Mouse (Mus musculus) limb, embryonic 12.5 days (tissue): ENCODE measurements around the gene Ilf3. TPM values are rescaled to one million over a fixed set of nuclear protein-coding genes. Genes with fewer than 3 reads are reported as not detected.

ENCODE experiments used
- ATAC-seq: fragments of 200-750 bp; cut with Nextera tagmentation; 2 replicates; pipeline ENCODE4 v1.8.0; 2017; ENCODE audit warnings: low read depth, moderate TSS enrichment; ENCODE audit not compliant: insufficient number of reproducible peaks, insufficient read depth, low FRiP score, low TSS enrichment
- H3K27ac ChIP-seq: fragments of 300-500 bp; sonication (generic); 2 replicates; pipeline ENCODE4 v1.5.1; 2016; ENCODE audit warnings: mild to moderate bottlenecking, moderate library complexity
- H3K27me3 ChIP-seq: fragments of 300-500 bp; sonication (generic); 2 replicates; pipeline ENCODE4 v1.6.1; 2016; ENCODE audit warnings: mild to moderate bottlenecking, moderate library complexity
- H3K36me3 ChIP-seq: fragments of 300-500 bp; sonication (generic); 2 replicates; pipeline ENCODE4 v1.6.1; 2016; ENCODE audit warnings: mild to moderate bottlenecking, moderate library complexity
- H3K4me1 ChIP-seq: fragments of 300-500 bp; sonication (generic); replicated peaks from 2 replicates; pipeline ENCODE4 v1.6.1; 2016
- H3K4me2 ChIP-seq: fragments of 300-500 bp; sonication (generic); 2 replicates; pipeline ENCODE4 v1.6.1; 2016; ENCODE audit warnings: mild to moderate bottlenecking, moderate library complexity
- H3K4me3 ChIP-seq: fragments of 300-500 bp; sonication (generic); replicated peaks from 2 replicates; pipeline ENCODE4 v1.5.1; 2016; ENCODE audit warnings: mild to moderate bottlenecking
- H3K9ac ChIP-seq: fragments of 300-500 bp; sonication (generic); replicated peaks from 2 replicates; pipeline ENCODE4 v1.6.1; 2016; ENCODE audit warnings: mild to moderate bottlenecking, moderate library complexity
- H3K9me3 ChIP-seq: fragments of 300-500 bp; sonication (generic); 2 replicates; pipeline ENCODE4 v1.6.1; 2016; ENCODE audit warnings: mild to moderate bottlenecking, moderate library complexity
- WGBS: fragments of 180-500 bp; shearing (Covaris S2); methylation state at CpG from one replicate; pipeline ENCODE4 v1.1.7; 2016; 5-methylcytosine and 5-hydroxymethylcytosine counted together
- polyA plus RNA-seq: library from polyadenylated mRNA; unstranded; fragments of >200 nt; fragmentation: Nextera tagmentation; extraction: Ambion mirVana; gene quantifications from 2 replicates; pipeline ENCODE4 v1.2.1, GENCODE M21; 2016

The Ilf3 gene
- polyA plus RNA-seq, 1 experiment from 2014 or later: 312 TPM

- Histone ChIP-seq H3K27me3 (no peaks in the 10 kb centered on the region), H3K27ac (no peak overlapping the region), H3K4me1 (no peaks in the 10 kb centered on the region), H3K9ac (no peak overlapping the region), H3K36me3 (peaks cover 20% of the 10 kb centered on the region), H3K4me2 (no peak overlapping the region), H3K9me3 (no peaks in the 10 kb centered on the region), H3K4me3 (no peak overlapping the region)
- WGBS: 85% methylated on average over 4 of the region's 4 CpGs
- no peak for ATAC-seq
Observed at GRCm38 (mm10) chr9:21454556-21454955, 86.9 kb downstream of the Ilf3 start.

Other genes with a start within 250 kb of the Ilf3 start
- 15.0 and 16.1 TPM in 2 replicates for gene Tyk2, start 236.6 kb upstream of the Ilf3 start, polyA plus RNA-seq
- 338 and 357 TPM in 2 replicates for gene Cdc37, start 217.9 kb upstream of the Ilf3 start, polyA plus RNA-seq
- 4.8 and 5.6 TPM in 2 replicates for gene Pde4a, start 202.2 kb upstream of the Ilf3 start, polyA plus RNA-seq
- gene Keap1, start 128.5 kb upstream of the Ilf3 start, polyA plus RNA-seq: 64.7 and 65.2 TPM in 2 replicates
- 0.31 and 0.63 TPM in 2 replicates for gene S1pr5, start 119.4 kb upstream of the Ilf3 start, polyA plus RNA-seq
- gene Atg4d, start 102.6 kb upstream of the Ilf3 start, polyA plus RNA-seq: 29.8 and 34.9 TPM in 2 replicates
- 18.1 and 22.2 TPM in 2 replicates for gene Kri1, start 79.9 kb upstream of the Ilf3 start, polyA plus RNA-seq
- 46.1 and 46.9 TPM in 2 replicates for gene Cdkn2d, start 76.5 kb upstream of the Ilf3 start, polyA plus RNA-seq
- 9.0 and 9.5 TPM in 2 replicates for gene Ap1m2, start 55.5 kb upstream of the Ilf3 start, polyA plus RNA-seq
- 103 and 110 TPM in 2 replicates for gene Slc44a2, start 47.2 kb upstream of the Ilf3 start, polyA plus RNA-seq
- 46.4 and 48.4 TPM in 2 replicates for gene Qtrt1, start 44.0 kb downstream of the Ilf3 start, polyA plus RNA-seq
- 76.6 and 78.4 TPM in 2 replicates for gene Dnm2, start 57.0 kb downstream of the Ilf3 start, polyA plus RNA-seq
- gene Tmed1, start 142.4 kb downstream of the Ilf3 start, polyA plus RNA-seq: 108 and 117 TPM in 2 replicates
- gene AB124611, start 158.3 kb downstream of the Ilf3 start, polyA plus RNA-seq: 3.4 and 3.9 TPM in 2 replicates
- 72.3 and 82.4 TPM in 2 replicates for gene Carm1, start 179.0 kb downstream of the Ilf3 start, polyA plus RNA-seq
- 38.1 and 38.3 TPM in 2 replicates for gene Timm29, start 224.9 kb downstream of the Ilf3 start, polyA plus RNA-seq
- gene Yipf2, start 225.0 kb downstream of the Ilf3 start, polyA plus RNA-seq: 20.2 and 21.1 TPM in 2 replicates
- gene Smarca4, start 248.3 kb downstream of the Ilf3 start, polyA plus RNA-seq: 120 and 125 TPM in 2 replicates